Mouse (Mus musculus) lung, postnatal 10 days (tissue): ENCODE results near the gene Aplnr.
A peak's percentile ranks its signal among the peaks of the same experiment; 100 is the strongest.

ENCODE experiments used
- DNase-seq: peaks from one replicate; pipeline ENCODE4 v3.0.0; 2021

The Aplnr gene

DNA sequence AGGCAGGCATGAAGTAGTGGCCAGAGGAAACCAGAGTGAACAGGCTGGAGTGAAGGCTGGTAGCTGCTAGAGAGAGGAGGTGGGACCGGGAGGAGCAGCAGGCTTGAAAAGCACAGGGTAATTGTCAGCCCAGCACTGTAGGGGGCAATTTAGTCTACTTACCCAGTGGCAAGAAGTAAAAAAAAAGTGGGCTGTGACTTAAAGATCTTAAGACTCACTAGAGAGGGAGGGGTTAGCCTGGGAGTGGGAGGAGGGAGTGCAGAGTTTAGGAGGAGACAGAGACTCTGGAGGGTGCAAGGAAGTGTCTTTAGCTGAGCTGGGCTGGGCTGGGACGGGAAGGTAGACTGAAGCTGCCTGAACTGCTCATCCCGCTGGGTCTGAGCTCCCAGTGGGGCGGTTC, at the start of gene Aplnr:
Aplnr (plus strand) TSS at position 137 of the 400 bp plus-strand sequence.
- peak; percentile 79 for DNase-seq

DNA sequence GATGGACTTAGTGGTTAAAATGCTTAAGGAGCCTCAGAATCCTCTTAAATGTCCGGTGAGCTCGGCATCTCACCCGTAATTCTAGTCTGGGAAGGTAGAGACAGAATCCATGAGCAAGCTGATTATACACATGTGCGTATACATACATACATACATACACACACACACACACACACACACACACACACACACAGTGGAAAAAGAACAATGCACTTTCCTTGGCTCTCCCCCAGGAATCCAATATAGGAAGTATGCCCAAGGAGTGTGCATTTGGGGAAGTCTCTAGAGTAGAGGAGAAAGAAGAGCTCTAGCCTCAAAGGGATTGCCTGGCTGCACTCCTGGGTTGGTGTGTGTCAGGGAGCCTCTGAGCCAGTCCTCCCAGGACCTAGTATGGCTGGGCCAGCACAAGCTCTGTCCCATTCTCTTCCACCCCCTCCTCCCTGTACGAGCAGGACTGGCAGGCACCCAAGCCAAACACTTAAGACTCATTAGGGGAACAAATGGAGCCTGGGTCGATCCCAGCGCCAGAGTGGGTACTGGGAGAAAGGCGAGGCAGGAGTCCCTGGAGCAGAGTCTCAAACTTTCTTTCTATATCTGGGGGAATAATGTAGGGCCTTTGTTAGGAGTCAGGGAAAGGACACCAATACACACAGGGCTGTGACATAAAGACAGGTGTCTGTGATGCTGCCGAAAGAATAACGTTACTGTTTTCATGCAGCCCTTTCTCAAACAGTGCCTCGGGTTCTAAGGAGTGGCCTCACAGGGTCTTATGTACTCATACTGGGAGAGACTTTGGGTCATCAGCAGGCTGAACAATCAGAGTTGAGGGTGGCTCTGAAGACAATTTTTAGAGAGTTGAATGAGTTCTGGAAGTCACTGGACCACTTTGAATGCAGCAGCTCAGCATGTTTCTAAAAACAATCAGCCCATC, 47.0 kb upstream of the Aplnr start:
- DNase-seq, result peak; percentile 84

DNA sequence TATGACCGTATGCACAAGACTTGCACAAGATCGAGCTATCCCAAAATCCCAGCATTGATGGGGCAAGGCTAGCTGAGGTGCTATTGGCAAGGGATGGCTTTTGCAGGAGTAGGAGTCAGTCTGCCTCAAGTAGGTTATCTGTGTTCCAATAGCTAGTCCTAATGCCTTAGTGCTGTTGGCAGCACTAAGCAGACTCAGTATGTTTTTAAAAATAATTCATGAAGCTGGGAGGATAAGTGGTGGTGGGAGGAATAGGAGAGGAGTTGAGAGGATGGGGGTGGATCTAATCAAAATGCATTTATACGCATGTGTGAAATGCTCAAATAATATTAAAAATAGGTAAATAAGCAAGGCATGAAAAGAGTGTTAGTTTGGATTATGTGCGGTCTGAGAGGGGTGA, 44.7 kb upstream of the Aplnr start:
- DNase-seq, result no peak

DNA sequence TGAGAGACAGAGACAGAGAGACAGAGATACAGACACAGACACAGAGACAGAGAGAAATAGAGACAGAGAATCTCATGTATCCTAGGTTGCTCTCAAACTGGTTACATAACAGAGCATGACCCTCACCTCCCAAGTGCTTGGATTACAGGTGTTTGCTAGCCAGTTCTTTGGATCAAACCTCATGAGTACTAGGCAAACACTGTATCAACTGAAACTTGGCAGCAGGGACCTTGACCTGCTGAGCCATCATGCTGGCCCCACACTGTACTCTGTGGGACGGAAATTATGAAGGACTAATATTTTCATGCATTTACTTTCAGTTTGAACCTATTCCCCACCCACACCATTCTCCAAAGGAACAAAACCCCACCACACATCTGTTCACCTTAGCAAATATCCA, 42.6 kb upstream of the Aplnr start:
- DNase-seq, result peak; percentile 38

DNA sequence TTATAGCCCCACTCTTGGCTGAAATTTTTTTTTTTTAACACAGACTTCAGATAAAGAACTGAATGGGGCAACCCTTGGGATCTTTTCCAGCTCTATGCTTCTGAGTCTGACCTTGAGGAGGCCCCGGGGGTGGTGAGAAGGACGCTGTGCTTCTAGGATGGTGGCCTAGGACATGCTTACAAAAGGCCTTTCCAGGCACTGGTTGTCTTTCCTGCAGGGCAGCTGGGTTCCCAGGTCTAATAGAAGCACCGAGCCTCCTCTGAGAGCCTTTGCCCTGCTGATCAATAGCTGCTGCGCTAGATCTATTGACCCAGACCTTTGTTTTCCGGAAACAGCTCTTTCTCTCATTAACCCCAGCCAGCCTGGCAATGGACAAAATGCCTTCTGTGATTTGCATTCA, 40.1 kb upstream of the Aplnr start:
- DNase-seq, result peak; percentile 7

DNA sequence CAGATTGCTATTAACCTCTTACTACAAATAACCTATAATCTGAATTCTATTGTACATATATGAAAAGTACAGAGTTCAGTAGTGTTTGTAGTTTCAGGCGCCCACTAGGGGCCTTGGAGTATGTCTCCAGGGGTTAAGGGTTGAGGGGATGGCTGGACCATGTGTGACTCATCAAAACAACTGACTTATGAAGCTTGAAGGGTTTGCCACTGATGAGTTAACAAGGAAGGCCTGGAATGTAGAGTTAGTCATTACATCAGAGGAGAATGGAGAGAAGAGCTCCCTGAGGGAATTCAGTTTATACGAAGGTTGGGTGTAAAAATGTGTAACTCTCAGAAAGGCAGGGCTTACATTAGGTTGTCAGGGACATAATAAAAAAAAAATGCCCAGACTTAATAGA, 38.0 kb upstream of the Aplnr start:
- peak; percentile 4 for DNase-seq

DNA sequence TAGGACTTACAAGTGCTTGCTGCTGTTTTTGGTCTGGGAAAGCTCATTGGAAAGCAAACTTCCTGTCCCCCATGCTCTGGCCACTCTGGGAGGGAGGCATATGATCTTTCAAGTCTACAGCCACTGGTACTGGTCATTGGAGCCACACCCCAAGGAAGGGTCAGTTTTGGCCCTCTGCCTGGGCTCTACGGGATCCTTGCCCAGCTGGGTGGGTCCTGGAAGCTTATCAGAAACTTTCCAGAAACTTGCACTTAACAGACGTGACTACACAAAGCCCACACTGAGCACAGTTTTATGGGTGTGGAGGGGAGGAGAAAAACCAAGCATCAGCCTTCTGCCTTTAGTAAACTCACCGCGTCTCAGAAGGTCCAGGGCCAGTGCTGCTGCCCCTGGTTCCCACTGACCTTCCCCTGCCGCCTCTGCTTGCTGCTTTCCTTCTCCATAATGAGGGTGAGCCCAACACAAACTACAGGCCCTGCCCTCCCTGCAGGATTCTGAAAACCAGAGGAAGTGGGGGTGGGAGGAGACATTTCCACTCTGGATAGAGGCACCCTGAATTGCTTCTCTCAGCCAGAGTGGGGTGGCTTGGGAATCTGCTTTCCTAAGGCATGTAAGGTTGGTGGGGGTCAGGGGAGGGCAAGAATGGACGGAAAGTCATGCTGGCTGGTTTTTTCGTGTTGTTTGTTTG, 37.1 kb upstream of the Aplnr start:
- DNase-seq, result peak; percentile 95

DNA sequence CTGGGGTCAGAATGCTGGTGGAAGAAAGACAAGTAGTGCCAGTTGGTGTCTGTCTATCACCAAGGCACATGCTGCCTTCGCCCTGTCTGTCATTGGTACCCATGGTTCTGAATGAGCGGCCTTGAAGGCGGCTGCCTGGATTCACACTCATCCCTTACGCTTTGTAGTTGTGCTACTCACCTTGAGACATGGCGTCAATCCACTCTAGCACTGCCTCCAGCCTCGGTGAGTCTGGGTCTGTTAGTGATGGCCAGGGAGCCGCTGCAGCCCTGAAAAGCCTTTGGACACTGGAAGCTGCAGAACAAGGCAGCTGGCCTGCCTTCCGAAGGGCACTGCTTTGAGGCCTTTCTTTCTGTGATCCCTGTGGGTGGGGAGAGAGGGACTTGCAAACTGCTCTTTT, 32.8 kb upstream of the Aplnr start:
- DNase-seq, result peak; percentile 1

DNA sequence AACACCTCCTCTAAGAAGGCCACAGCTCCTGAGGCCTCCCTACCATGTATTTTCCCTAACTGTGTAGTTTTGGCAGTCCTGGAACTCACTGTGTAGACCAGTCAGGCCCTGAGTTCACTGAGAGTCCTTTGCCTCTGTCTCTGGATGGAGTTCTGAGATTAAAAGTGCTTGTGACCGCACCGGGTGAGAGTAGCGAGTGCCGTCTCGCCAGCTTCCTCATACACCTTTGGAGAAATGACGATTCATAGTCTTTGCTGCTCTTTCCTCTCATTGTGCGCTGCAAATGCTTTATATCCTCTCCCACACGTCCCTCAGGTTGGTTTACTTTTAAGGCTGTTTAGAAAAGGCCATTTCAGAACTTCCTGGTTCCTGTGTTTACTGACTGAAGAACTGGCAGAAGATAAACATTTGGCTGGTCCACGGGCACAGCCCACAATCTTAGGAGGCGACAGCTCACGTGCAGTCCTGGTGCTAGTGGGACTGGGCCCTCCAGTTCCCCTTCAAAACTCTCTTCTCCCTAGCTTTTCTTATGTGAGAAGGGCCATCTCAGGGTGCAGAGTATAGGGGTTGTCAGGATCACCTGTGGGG, 30.5 kb upstream of the Aplnr start:
- DNase-seq, result peak; percentile 63

DNA sequence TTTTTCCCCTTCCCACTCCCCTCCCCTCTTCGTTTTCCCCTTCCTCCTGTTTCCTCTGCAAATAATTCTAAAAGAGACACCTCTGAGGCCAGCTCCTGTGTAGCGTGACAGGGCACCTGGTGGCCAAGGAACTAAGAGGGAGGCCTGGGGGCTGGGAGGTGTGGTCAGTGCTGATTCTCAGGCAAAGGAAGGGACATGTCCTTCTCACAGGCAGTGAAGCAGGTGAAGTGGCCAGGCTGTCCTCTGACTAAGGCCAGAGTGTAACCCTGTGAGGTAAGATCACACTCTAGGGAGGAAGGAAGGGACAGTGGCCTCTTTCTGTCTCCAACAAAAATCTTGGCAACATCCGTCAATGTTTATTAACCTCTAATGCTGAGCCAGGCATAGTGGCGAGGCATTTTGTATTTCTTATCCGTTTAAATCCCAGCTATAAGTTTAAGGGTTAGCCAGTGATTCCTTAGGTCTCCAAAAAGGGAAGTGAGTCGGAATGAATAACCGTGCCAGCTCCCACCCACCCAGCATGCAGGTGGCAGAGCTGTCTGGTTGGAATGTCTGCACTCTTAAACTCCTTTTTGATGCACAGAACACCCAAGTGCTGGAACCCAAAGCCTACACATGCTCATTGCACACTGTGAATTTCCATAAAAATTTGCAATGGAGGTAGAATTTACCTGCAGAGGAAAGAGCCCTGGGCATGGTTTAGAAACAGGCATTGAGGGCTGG, 29.8 kb upstream of the Aplnr start:
- peak; percentile 25 for DNase-seq

DNA sequence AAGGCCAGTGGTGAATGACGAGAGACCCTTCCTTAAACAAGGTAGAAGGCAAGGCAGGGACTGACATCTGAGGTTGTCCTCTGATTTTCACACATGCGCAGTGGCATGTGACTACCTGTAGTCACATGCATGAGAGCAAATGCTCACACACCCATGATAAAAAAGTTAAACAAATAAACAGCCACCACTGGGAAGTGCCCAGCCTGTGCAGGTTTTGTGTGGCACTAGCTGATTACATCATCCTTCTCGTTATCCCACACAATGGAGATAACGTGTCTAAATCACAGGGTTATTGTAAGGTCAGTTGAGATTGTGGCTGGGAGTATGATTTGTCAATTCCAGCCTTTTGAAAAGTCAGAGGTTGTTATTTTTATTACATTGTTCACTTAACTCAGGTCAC, 29.1 kb upstream of the Aplnr start:
- DNase-seq, result peak; percentile 41

DNA sequence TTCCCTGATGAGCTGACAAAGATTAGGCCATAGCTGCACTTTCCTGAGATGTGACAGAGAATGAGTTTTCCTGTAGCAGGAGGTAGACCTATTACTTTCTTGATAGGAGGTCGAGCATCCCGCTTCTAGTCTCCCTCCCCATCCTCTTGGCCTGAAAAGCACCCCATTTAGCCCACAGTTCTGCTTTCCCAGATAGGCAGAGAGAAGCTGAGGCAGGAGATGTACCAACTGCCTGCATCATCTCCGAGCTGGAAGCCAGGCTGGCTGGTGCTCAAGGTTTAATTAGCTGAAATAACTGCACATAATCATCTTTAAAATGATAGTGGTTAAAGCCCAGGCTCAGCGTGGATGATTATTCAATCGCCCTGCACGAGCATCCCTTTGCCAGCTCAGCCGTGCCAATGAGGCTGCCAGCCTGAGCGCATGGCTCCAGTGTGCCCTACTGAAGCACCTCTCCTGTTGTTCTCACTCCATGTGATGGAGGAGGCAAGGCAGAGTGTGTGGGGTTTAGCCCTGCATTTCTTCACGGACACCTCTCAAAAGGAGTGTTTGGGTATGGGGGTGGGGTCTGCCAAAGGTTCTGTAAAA, 25.6 kb upstream of the Aplnr start:
- DNase-seq, result peak; percentile 0

DNA sequence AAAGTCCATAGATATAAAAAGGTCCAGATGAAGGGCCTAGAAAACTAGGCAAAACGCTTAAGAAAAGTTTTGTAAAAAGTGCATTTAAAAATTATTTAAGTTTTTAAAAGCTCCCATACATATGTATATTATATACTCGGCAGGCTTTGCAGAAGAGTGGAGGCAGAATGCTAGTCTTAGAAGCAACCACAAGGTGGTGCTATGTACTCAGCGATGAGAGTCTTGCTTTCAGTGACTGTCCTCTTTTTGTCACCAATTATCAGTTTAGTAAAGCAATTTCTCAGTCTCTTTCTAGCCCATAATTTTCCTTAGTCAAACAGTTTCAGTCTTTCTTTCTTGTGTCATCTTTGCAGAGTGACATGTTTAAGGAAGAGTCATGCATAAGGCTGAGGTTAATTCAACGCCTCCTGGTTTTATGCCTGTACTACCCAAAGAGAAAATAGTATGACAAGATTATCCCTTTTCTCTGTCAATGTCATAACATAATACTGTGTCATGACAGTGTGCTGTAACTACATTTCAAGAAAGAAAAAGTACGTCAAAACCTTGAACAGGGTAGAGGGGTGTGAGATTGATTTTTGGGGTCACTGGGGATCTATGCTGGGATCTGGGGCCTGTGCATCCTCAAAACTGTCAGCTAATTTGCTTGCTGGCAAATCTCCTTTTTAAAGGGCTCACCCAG, 12.7 kb upstream of the Aplnr start:
- DNase-seq, result peak; percentile 53

DNA sequence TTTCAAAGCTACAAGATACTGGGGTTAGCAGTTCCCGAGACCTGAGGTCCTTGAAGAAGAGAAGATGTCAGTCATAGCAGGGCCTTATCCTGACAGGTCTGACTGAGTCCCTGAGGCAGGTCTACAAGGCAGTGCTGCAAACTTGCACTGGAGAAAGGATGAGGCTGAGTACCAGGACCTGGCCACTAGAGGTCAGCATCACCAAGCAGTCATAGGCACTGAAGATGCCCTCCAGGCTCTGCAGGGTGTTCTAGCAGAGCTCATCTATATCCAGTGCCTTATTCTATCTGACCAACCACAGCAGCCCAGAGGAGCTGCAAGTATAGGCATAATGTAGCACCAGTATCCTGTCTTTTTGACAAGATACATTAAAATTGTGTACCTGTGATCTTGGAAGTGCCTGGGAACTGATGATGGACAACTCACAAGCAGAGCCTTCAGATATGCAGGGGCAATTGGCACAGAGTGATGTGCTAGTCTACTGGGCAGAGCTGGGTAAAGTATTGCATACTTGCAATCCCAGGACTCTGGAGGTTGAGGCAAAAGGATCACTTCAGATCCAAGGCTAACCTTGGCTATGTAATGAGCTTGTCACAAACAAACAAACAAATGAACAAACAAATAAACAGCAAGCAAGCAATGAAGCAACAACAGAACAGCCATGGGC, 12.0 kb upstream of the Aplnr start:
- peak; percentile 82 for DNase-seq

DNA sequence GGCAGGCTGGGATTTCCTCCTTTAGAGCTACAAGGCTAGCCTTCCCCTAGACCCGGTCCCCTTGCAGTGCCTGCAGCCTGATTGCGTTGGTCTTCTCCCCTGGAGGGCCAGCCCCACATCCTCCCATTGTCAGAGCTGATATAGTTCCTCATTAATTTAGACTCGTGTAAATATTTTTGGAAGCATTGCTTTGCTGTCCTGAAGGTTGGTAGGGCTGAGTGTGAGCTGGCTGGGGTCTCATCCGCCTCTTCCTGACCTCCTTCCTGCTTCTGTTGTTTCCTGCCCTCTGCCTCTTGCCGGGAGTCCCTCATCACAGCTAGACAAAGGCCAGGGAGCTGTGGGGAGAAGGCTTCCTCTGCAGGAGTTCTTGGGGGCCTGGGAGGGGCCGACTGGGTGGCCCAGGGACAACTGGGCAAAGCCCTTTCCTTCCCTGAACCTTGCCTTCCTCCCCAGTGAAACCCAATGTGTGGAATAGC, 6.5 kb upstream of the Aplnr start:
- peak; percentile 73 for DNase-seq

DNA sequence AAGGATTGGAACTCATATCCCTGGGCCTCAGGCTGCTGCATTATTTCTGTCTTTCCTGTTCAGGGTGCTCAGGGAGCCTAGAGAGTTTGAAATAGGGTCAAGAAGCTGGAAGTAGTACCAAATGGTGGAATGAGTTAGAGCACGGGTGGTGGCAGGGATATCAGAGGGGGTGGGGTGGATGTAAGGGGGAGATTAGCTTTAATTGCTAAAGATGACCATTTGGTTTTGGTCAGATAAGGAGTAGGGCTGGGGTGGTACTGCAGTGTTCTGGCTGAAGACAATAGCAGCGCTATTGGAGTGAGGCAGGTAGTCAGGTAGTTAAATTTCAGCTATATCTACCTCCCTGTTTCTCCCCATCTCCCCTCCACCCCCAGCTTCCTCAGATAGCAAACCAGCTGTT, 4.8 kb upstream of the Aplnr start:
- no peak for DNase-seq

DNA sequence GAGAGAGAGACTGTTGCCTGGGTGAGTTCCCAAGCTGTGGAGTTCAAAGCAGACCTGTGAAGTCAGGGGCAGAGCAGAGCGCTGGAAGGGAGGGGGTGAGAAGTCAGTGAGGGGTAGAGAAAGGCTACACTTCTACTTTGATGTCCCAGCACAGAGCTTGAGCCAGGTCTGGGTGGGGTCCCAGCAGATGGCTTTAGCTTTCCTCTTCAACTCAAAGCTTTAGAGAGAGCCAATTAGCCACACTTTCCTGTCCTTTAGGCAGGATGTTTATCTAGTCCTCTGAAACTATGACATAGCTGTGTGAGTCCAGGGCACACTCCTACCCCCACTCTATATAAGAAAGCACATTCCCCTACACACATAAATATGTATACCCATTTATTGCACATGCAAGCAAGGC, 4.3 kb upstream of the Aplnr start:
- peak; percentile 63 for DNase-seq

DNA sequence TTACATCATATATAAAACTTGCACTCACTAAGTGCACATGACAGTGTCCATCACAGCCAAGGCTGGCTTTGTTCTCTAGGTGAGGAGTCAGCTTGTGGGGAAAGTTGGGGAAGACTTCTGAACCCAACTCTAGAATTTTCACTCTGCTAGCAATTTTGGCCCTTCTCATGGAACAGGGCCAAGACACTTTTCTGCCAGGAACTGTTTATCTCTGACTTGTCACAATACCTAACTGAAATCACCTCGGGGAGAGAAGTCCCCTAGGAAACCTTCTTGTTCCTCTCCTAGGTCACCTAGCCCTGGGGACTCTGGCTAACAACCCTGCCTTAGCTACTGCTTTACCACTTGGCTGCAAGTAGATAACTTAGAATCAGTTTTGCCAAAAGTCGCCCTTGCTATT, 3.8 kb upstream of the Aplnr start:
- peak; percentile 24 for DNase-seq

DNA sequence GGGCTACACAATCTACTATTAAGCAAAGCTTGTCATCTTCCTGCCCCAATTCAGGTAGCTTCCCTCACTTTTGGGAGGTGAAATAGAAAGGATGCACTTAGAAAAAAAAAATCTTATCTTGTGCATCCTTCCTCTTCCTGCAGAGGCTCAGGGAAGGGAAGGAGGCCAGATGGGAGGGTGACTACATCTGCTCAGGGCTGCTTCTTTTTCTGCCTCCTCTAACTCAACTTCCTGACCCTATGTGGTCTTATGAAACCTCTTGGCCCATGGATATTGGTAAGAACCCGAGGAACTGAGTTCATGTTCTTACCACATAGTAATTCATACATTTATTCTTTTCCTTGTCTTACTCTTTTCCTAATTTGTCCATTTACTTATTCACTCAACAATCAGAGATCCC, 926 bp upstream of the Aplnr start:
- no peak for DNase-seq

DNA sequence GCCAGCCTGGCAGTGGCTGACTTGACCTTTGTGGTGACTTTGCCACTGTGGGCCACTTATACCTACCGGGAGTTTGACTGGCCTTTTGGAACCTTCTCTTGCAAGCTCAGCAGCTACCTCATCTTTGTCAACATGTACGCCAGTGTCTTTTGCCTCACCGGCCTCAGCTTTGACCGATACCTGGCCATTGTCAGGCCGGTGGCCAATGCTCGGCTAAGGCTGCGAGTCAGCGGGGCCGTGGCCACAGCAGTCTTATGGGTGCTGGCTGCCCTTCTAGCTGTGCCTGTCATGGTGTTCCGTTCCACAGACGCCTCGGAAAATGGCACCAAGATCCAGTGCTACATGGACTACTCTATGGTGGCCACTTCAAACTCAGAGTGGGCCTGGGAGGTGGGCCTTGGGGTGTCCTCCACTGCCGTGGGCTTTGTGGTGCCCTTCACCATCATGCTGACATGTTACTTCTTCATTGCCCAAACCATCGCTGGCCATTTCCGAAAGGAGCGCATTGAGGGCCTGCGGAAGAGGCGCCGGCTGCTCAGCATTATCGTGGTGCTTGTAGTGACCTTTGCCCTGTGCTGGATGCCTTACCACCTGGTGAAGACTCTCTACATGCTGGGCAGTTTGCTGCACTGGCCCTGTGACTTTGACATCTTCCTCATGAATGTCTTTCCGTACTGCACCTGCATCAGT, 951 bp downstream of the Aplnr start:
- no peak for DNase-seq

DNA sequence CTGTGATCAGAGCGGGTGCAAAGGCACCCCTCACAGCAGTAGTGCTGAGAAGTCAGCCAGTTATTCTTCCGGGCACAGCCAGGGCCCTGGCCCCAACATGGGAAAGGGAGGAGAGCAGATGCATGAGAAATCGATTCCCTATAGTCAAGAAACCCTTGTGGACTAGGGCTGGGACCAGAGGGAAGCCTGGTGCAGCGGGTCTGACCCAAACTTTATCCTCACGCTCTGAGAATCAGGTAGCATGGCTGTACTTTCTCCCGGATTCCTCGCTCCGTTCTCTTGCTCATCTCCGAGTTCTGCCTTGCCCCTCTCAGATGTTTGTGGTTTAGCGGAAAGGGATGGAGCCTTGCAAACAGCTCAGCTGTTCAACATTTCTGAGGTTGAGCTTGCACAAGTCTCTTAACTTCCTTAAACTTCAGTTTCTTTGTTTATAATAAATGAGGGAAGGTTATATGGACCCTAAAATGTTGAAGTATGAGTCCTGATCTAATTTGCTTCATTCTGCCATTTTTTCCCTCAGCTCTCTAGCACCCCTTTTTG, 1.6 kb downstream of the Aplnr start:
- DNase-seq, result no peak
